Mouse (Mus musculus): Measurements from ENCODE around the gene Tsen54.

- no peak for TF ChIP-seq CTCF (IDR thresholded peaks at IDR 0.05; ENCODE audit: insufficient read depth, low read length)
- no peak for TF ChIP-seq POLR2A (IDR thresholded peaks at IDR 0.05; ENCODE audit: borderline replicate concordance, extremely low read depth, low read depth, low read length)
Measured at GRCm38 (mm10) chr11:115777487-115778335, 36.8 kb upstream of the Tsen54 start.

All from lung, adult 2 months (tissue).